Mouse (Mus musculus) kidney, postnatal 0 days (tissue): ENCODE results near the gene Spdye4b. TPM values are rescaled to one million over a fixed set of nuclear protein-coding genes. Genes with fewer than 3 reads are reported as not detected.

Source experiments
- ATAC-seq: fragments of 200-750 bp; cut with Nextera tagmentation; replicated peaks from 2 replicates; pipeline ENCODE4 v1.8.0; 2017; ENCODE audit warnings: low read depth, moderate number of reproducible peaks, moderate TSS enrichment, moderate library complexity; ENCODE audit not compliant: low FRiP score
- DNase-seq: peaks from one replicate; pipeline ENCODE4 v3.0.0-alpha.2; 2016; ENCODE audit warnings: low spot score
- H3K27ac ChIP-seq: fragments of 300-500 bp; sonication (generic); 2 replicates; pipeline ENCODE4 v1.5.1; 2014; ENCODE audit warnings: mild to moderate bottlenecking
- H3K27me3 ChIP-seq: fragments of 300-500 bp; sonication (generic); 2 replicates; pipeline ENCODE4 v1.6.1; 2014; ENCODE audit warnings: low read length, mixed read lengths; ENCODE audit not compliant: insufficient read depth
- H3K36me3 ChIP-seq: fragments of 300-500 bp; sonication (generic); 2 replicates; pipeline ENCODE4 v1.6.1; 2014; ENCODE audit warnings: low read length, mixed read lengths; ENCODE audit not compliant: insufficient read depth
- H3K4me1 ChIP-seq: fragments of 300-500 bp; sonication (generic); replicated peaks from 2 replicates; pipeline ENCODE4 v1.6.1; 2014; ENCODE audit warnings: antibody characterized with exemption, low read length, mixed read lengths; ENCODE audit not compliant: insufficient read depth
- H3K4me2 ChIP-seq: fragments of 300-500 bp; sonication (generic); 2 replicates; pipeline ENCODE4 v1.6.1; 2014; ENCODE audit warnings: mild to moderate bottlenecking, low read length, moderate library complexity, mixed read lengths
- H3K4me3 ChIP-seq: fragments of 300-500 bp; sonication (generic); replicated peaks from 2 replicates; pipeline ENCODE4 v1.5.1; 2014; ENCODE audit warnings: low read depth, low read length
- H3K9ac ChIP-seq: fragments of 300-500 bp; sonication (generic); 2 replicates; pipeline ENCODE4 v1.6.1; 2014; ENCODE audit warnings: low read depth, low read length
- H3K9me3 ChIP-seq: fragments of 300-500 bp; sonication (generic); replicated peaks from 2 replicates; pipeline ENCODE4 v1.6.1; 2016; ENCODE audit warnings: low read length, inconsistent platforms, mixed read lengths
- CTCF ChIP-seq: IDR thresholded peaks from 2 replicates; pipeline ENCODE4 v1.5.1; 2016; ENCODE audit warnings: antibody characterized with exemption, low read depth, mild to moderate bottlenecking, moderate library complexity
- WGBS: fragments of 180-500 bp; shearing (Covaris S2); extraction: QIAGEN DNeasy Blood & Tissue Kit; methylation state at CpG from one replicate; pipeline ENCODE4 v1.1.7; 2014; 5-methylcytosine and 5-hydroxymethylcytosine counted together
- microRNA-seq: library from miRNA; unstranded; fragments of <30 nt; microRNA quantifications from one replicate; pipeline ENCODE4, GENCODE M21; 2016
- polyA plus RNA-seq: library from polyadenylated mRNA; unstranded; fragments of >200 nt; fragmentation: Nextera tagmentation; extraction: Ambion mirVana; gene quantifications from 2 replicates; pipeline ENCODE4 v1.2.1, GENCODE M21; 2015

Spdye4b gene
- polyA plus RNA-seq, 1 experiment from 2014 or later: not detected

DNA sequence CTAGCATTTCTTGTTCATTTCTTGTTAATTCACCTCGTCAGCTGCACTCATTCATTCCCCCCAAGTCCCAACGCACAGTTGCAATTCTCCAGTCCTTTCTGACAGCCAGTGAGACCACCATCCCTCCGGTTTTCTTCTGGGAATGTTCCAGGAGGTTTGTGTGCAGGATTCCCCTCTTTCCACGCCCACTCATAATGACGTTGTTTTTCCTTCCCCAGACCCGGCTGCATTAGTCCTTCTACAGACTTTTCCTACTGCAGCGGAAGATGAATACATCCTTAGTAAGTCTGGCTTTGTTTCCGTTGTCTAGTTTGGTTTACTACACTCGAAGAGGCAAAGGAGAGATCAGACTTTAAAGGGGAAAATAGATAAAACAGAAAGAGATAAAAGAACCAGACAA, 55.2 kb downstream of the Spdye4b start:
- Histone ChIP-seq H3K27ac (no peak overlapping the region), H3K9ac (peak overlapping the region; percentile 92; the same call in 1 of the 2 replicates), H3K4me3 (peak overlapping the region; percentile 93), H3K36me3 (peaks cover 17% of the 10 kb centered on the region; the same call in 1 of the 2 replicates), H3K4me2 (peak overlapping the region; percentile 88), H3K27me3 (no peaks in the 10 kb centered on the region), H3K4me1 (peaks cover 9% of the 10 kb centered on the region; the same call in 1 of the 2 replicates), H3K9me3 (no peaks in the 10 kb centered on the region)
- no peak for TF ChIP-seq CTCF
- DNase-seq (peak; percentile 54), ATAC-seq (no peak)
- WGBS: 35% methylated on average over 9 of the region's 9 CpGs

GRCm38 (mm10) chr5:143244926-143245325, 64.1 kb downstream of the Spdye4b start:
- no peaks in the 10 kb centered on the region for H3K4me1 ChIP-seq
- no peak overlapping the region for H3K9ac ChIP-seq
- WGBS: 96% methylated on average over 26 of the region's 26 CpGs
- ATAC-seq (no peak), DNase-seq (no peak)
- no peak overlapping the region for H3K4me3 ChIP-seq
- no peaks in the 10 kb centered on the region for H3K27me3 ChIP-seq
- peaks cover 74% of the 10 kb centered on the region for H3K36me3 ChIP-seq
- no peak overlapping the region for H3K27ac ChIP-seq
- H3K4me2 ChIP-seq: no peak overlapping the region
- TF ChIP-seq CTCF: no peak
- H3K9me3 ChIP-seq: no peaks in the 10 kb centered on the region

DNA sequence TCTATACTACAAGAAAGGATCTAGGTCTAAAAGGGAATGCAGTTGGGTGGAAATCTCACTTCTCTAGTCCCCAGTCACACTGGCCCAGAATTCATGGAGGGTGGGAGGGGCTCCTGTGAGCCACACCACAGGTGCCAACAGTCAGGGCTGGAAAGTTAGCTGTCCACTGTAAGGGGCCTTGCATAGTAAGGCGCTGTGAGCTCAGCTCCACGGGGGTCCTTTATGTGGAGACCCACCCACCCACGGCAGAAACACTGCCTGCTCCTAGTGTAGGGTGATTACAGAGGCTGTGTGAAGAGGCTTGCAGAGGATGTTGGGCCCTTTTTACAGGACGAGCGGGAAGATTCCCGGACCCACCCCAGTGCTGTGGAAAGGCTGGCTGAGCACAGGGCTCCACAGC, 71.2 kb downstream of the Spdye4b start:
- no peak overlapping the region for H3K9ac ChIP-seq
- 58% methylated on average over 6 of the region's 6 CpGs for WGBS
- DNase-seq (no peak), ATAC-seq (no peak)
- peaks cover 20% of the 10 kb centered on the region for H3K4me1 ChIP-seq
- H3K36me3 ChIP-seq: peaks cover 19% of the 10 kb centered on the region; the same call in 1 of the 2 replicates
- no peak for TF ChIP-seq CTCF
- no peak overlapping the region for H3K4me2 ChIP-seq
- no peak overlapping the region for H3K27ac ChIP-seq
- peaks cover 53% of the 10 kb centered on the region for H3K27me3 ChIP-seq
- no peak overlapping the region for H3K4me3 ChIP-seq
- H3K9me3 ChIP-seq: no peaks in the 10 kb centered on the region

DNA sequence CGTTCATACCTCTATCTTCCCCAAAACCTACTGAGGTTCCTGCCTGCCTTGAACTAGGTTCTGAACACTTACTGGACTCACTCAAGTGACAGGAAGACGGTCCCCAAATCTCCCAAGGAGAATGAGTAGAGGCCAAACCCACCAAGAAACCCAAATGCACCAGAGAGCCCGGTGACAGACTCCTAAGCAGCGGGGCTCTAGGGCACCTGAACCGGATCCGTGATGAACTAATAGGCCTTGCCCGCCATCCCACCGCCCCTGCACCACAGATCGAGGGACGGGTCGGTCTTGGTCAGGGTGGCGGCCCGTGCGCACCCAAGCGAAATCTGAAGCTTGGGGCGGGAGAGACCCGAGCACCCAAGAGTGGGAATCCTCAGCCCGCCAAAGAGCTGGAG, 72.0 kb downstream of the Spdye4b start:
- ATAC-seq: no peak
- H3K9me3 ChIP-seq: no peaks in the 10 kb centered on the region
- no peak for TF ChIP-seq CTCF
- H3K27me3 ChIP-seq: peaks cover 56% of the 10 kb centered on the region
- H3K4me2 ChIP-seq: peak overlapping the region; percentile 69
- H3K36me3 ChIP-seq: peaks cover 19% of the 10 kb centered on the region; the same call in 1 of the 2 replicates
- peaks cover 20% of the 10 kb centered on the region for H3K4me1 ChIP-seq
- H3K27ac ChIP-seq: no peak overlapping the region
- DNase-seq: no peak
- 26% methylated on average over 18 of the region's 18 CpGs for WGBS
- peak overlapping the region; percentile 41 for H3K4me3 ChIP-seq
- no peak overlapping the region for H3K9ac ChIP-seq

DNA sequence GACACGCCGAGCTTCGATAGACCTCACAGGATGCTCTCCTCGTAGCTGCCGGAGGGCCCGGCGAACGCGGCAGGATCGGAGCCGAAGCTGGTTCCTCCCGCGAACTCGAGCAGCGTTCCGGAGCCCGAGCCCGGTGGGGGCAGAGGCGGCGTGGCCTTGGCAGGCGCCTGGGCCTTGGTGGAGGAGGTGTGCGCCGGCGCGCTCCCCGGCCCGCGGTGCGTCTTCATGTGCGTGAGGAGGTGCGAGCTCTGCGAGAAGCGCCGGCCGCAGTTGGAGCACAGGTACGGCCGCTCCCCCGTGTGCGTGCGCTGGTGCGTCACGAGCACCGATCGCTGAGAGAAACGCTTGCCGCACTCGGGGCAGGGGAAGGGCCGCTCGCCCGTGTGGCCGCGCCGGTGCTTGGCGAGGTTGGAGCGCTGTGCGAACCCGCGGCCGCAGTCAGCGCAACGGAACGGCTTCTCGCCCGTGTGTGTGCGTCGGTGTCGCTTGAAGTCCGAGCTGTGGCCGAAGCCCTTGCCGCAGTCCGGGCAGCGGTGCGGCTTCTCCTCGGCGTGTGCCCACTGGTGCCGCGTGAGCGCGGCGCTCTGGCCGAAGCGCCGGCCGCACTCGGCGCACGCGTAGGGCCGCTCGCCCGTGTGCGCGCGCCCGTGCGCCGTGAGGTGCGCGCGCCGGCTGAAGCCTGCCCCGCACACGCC, 72.5 kb downstream of the Spdye4b start:
- peak overlapping the region; percentile 69 for H3K4me2 ChIP-seq
- WGBS: 4% methylated on average over 86 of the region's 103 CpGs
- peaks cover 20% of the 10 kb centered on the region for H3K4me1 ChIP-seq
- H3K9ac ChIP-seq: peak overlapping the region; percentile 37; the same call in 1 of the 2 replicates
- TF ChIP-seq CTCF: no peak
- H3K36me3 ChIP-seq: peaks cover 13% of the 10 kb centered on the region; the same call in 1 of the 2 replicates
- no peaks in the 10 kb centered on the region for H3K9me3 ChIP-seq
- H3K27ac ChIP-seq: no peak overlapping the region
- peak overlapping the region; percentile 41 for H3K4me3 ChIP-seq
- DNase-seq (no peak), ATAC-seq (peak; percentile 53)
- H3K27me3 ChIP-seq: peaks cover 56% of the 10 kb centered on the region

DNA sequence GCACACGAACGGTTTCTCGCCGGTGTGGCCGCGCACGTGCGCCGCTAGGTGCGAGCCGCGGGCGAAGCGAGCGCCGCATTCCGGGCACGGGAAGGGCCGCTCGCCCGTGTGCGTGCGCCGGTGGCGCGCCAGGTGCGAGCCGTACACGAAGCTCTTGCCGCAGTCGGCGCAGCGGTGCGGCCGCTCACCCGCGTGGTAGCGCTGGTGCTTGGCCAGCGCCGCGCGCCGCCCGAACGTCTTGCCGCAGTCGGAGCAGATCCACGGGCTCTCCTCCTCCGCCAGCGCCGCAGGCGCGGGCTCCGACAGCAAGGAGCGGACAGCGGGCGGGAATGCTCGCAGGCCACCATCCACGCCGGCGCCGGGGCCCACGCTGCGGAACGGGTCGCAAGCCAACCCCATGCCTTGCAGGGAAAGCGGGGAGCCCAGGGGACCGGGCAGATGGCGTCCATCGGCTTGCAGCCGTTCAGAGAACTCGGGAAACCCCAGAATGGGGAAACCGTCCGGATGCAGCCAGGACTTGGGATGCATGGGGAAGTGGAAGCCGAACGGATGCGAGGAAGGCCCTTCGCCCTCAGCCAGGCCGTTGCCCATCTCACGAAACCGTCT, 73.2 kb downstream of the Spdye4b start:
- Histone ChIP-seq H3K9me3 (no peaks in the 10 kb centered on the region), H3K4me1 (peaks cover 20% of the 10 kb centered on the region), H3K36me3 (peaks cover 7% of the 10 kb centered on the region; the same call in 1 of the 2 replicates), H3K27ac (no peak overlapping the region), H3K4me3 (peak overlapping the region; percentile 41), H3K4me2 (peak overlapping the region; percentile 69), H3K9ac (peak overlapping the region; percentile 37; the same call in 1 of the 2 replicates), H3K27me3 (peaks cover 56% of the 10 kb centered on the region)
- DNase-seq (no peak), ATAC-seq (no peak; the same call in 1 of the 2 replicates)
- no peak for TF ChIP-seq CTCF
- WGBS: 11% methylated on average over 72 of the region's 81 CpGs

Small RNAs within 50 kb of the gene (microRNA-seq; reads per million reads assigned to microRNA genes)
- not detected for gene Gm44405

Other genes with a start within 250 kb of the Spdye4b start
- 175 and 205 TPM in 2 replicates for gene Fscn1, start 220.7 kb upstream of the Spdye4b start, polyA plus RNA-seq
- 29.9 and 30.2 TPM in 2 replicates for gene Rnf216, start 68.0 kb upstream of the Spdye4b start, polyA plus RNA-seq
- not detected in 2 replicates for gene Olfr718-ps1, start 33.4 kb upstream of the Spdye4b start, polyA plus RNA-seq
- 6.6 and 7.8 TPM in 2 replicates for gene Rbak, start 242 bp upstream of the Spdye4b start, polyA plus RNA-seq
- gene Spdye4a, start 45.9 kb downstream of the Spdye4b start, polyA plus RNA-seq: not detected in 2 replicates
- gene Zfp12, start 54.1 kb downstream of the Spdye4b start, polyA plus RNA-seq: 9.9 TPM in 2 replicates
- gene Zfp316, start 89.0 kb downstream of the Spdye4b start, polyA plus RNA-seq: 3.1 and 3.4 TPM in 2 replicates
- gene Zfp853, start 112.6 kb downstream of the Spdye4b start, polyA plus RNA-seq: 0.09 and 0.14 TPM in 2 replicates
- gene E130309D02Rik, start 134.3 kb downstream of the Spdye4b start, polyA plus RNA-seq: 27.8 and 30.9 TPM in 2 replicates
- gene Zdhhc4, start 148.2 kb downstream of the Spdye4b start, polyA plus RNA-seq: 87.6 and 91.2 TPM in 2 replicates
- gene Grid2ip, start 176.3 kb downstream of the Spdye4b start, polyA plus RNA-seq: 0.03 TPM in 1 of 2 replicates, not detected in the other
- gene Kdelr2, start 222.8 kb downstream of the Spdye4b start, polyA plus RNA-seq: 319 and 337 TPM in 2 replicates